Mouse (Mus musculus) heart, postnatal 0 days (tissue): ENCODE results near the gene Ppp2r5d. TPM values are rescaled to one million over a fixed set of nuclear protein-coding genes. Genes with fewer than 3 reads are reported as not detected.

Source experiments
- ATAC-seq: fragments of 200-750 bp; cut with Nextera tagmentation; 2 replicates; pipeline ENCODE4 v1.8.0; 2017; ENCODE audit warnings: low read depth, moderate number of reproducible peaks, moderate library complexity; ENCODE audit not compliant: insufficient read depth
- DNase-seq: peaks from one replicate; pipeline ENCODE4 v3.0.0-alpha.2; 2016; ENCODE audit warnings: low spot score
- H3K27ac ChIP-seq: fragments of 300-500 bp; sonication (generic); 2 replicates; pipeline ENCODE4 v1.5.1; 2014; ENCODE audit warnings: low read depth, mild to moderate bottlenecking
- H3K27me3 ChIP-seq: fragments of 300-500 bp; sonication (generic); 2 replicates; pipeline ENCODE4 v1.6.1; 2014; ENCODE audit warnings: low read length, mixed read lengths; ENCODE audit not compliant: control insufficient read depth, insufficient read depth
- H3K36me3 ChIP-seq: fragments of 300-500 bp; sonication (generic); replicated peaks from 2 replicates; pipeline ENCODE4 v1.6.1; 2014; ENCODE audit warnings: low read length, mixed read lengths; ENCODE audit not compliant: control insufficient read depth, insufficient read depth
- H3K4me1 ChIP-seq: fragments of 300-500 bp; sonication (generic); 2 replicates; pipeline ENCODE4 v1.6.1; 2014; ENCODE audit warnings: antibody characterized with exemption; ENCODE audit not compliant: control insufficient read depth, insufficient read depth
- H3K4me2 ChIP-seq: fragments of 300-500 bp; sonication (generic); 2 replicates; pipeline ENCODE4 v1.6.1; 2014; ENCODE audit warnings: low read depth, mild to moderate bottlenecking, low read length, moderate library complexity
- H3K4me3 ChIP-seq: fragments of 300-500 bp; sonication (generic); 2 replicates; pipeline ENCODE4 v1.5.1; 2014; ENCODE audit warnings: low read depth, low read length
- H3K9ac ChIP-seq: fragments of 300-500 bp; sonication (generic); replicated peaks from 2 replicates; pipeline ENCODE4 v1.6.1; 2014; ENCODE audit warnings: low read depth, low read length, mixed read lengths
- H3K9me3 ChIP-seq: fragments of 300-500 bp; sonication (generic); replicated peaks from 2 replicates; pipeline ENCODE4 v1.6.1; 2016; ENCODE audit warnings: low read length; ENCODE audit not compliant: control insufficient read depth
- CTCF ChIP-seq: IDR thresholded peaks from 2 replicates; pipeline ENCODE4 v1.5.1; 2016; ENCODE audit warnings: antibody characterized with exemption, control low read depth, low read depth
- EP300 ChIP-seq: IDR thresholded peaks from 2 replicates; pipeline ENCODE4 v1.6.1; 2016; ENCODE audit warnings: antibody characterized with exemption, low read depth
- WGBS: fragments of 180-500 bp; shearing (Covaris S2); extraction: QIAGEN DNeasy Blood & Tissue Kit; methylation state at CpG from one replicate; pipeline ENCODE4 v1.1.7; 2014; 5-methylcytosine and 5-hydroxymethylcytosine counted together
- polyA plus RNA-seq: library from polyadenylated mRNA; unstranded; fragments of >200 nt; fragmentation: Nextera tagmentation; extraction: Ambion mirVana; gene quantifications from 2 replicates; pipeline ENCODE4 v1.2.1, GENCODE M21; 2015
- total RNA-seq: library from RNA; depleted of rRNA; stranded (reverse); fragments of >200 nt; gene quantifications from 2 replicates; pipeline ENCODE4 v1.2.3, GENCODE M21; 2014; ENCODE audit warnings: low replicate concordance

The Ppp2r5d gene
- total and polyA plus RNA-seq, 2 experiments from 2014 or later = 25.2 to 46.3 TPM

GRCm38 (mm10) chr17:46651292-46651691, 53.6 kb downstream of the Ppp2r5d start:
- ATAC-seq (no peak), DNase-seq (no peak)
- Histone ChIP-seq H3K4me1 (peaks cover 24% of the 10 kb centered on the region), H3K27ac (peak overlapping the region; percentile 95), H3K27me3 (no peaks in the 10 kb centered on the region), H3K4me3 (peak overlapping the region; percentile 73), H3K36me3 (peaks cover 41% of the 10 kb centered on the region), H3K9me3 (no peaks in the 10 kb centered on the region), H3K4me2 (peak overlapping the region; percentile 89), H3K9ac (peak overlapping the region; percentile 80)
- 61% methylated on average over 17 of the region's 17 CpGs for WGBS
- TF ChIP-seq EP300 (no peak), CTCF (no peak)

- ATAC-seq (peak; percentile 90), DNase-seq (peak; percentile 98)
- Histone ChIP-seq H3K27me3 (no peaks in the 10 kb centered on the region), H3K36me3 (peaks cover 33% of the 10 kb centered on the region), H3K4me3 (peak within 1 kb of the TSS; percentile 73), H3K9ac (peak within 1 kb of the TSS; percentile 80), H3K27ac (peak within 1 kb of the TSS; percentile 95), H3K9me3 (no peaks in the 10 kb centered on the region), H3K4me1 (peaks cover 24% of the 10 kb centered on the region), H3K4me2 (peak within 1 kb of the TSS; percentile 89)
- WGBS = under 1% methylated on average over 55 of the region's 58 CpGs
- TF ChIP-seq CTCF (no peak), EP300 (peak; percentile 71)
Measured at GRCm38 (mm10) chr17:46650232-46651031, 54.5 kb downstream of the Ppp2r5d start, which contains the start of gene Cul7. Gene Cul7, plus strand, starts transcription at chr17:46650337.

GRCm38 (mm10) chr17:46649811-46650210, 55.1 kb downstream of the Ppp2r5d start:
- Histone ChIP-seq H3K9me3 (no peaks in the 10 kb centered on the region), H3K4me2 (peak overlapping the region; percentile 89), H3K27ac (peak overlapping the region; percentile 95), H3K9ac (peak overlapping the region; percentile 80), H3K36me3 (peaks cover 31% of the 10 kb centered on the region), H3K4me1 (peaks cover 27% of the 10 kb centered on the region), H3K27me3 (no peaks in the 10 kb centered on the region), H3K4me3 (peak overlapping the region; percentile 73)
- 22% methylated on average over 15 of the region's 15 CpGs for WGBS
- DNase-seq (no peak), ATAC-seq (no peak)
- TF ChIP-seq CTCF (no peak), EP300 (no peak)

GRCm38 (mm10) chr17:46648436-46648835, 56.5 kb downstream of the Ppp2r5d start:
- H3K4me3 ChIP-seq = no peak overlapping the region
- no peak overlapping the region for H3K27ac ChIP-seq
- peaks cover 31% of the 10 kb centered on the region for H3K4me1 ChIP-seq
- H3K9me3 ChIP-seq = no peaks in the 10 kb centered on the region
- TF ChIP-seq EP300 (no peak), CTCF (no peak)
- no peak overlapping the region for H3K4me2 ChIP-seq
- WGBS = 73% methylated on average over 9 of the region's 9 CpGs
- H3K36me3 ChIP-seq = peaks cover 19% of the 10 kb centered on the region
- no peak overlapping the region for H3K9ac ChIP-seq
- no peaks in the 10 kb centered on the region for H3K27me3 ChIP-seq
- no peak for DNase-seq
- ATAC-seq = no peak

- Histone ChIP-seq H3K4me3 (no peak overlapping the region), H3K27me3 (no peaks in the 10 kb centered on the region), H3K27ac (no peak overlapping the region), H3K4me1 (peaks cover 29% of the 10 kb centered on the region), H3K9me3 (no peaks in the 10 kb centered on the region), H3K9ac (no peak overlapping the region), H3K36me3 (peaks cover 19% of the 10 kb centered on the region), H3K4me2 (no peak overlapping the region)
- no peak for ATAC-seq
- 90% methylated on average over 7 of the region's 7 CpGs for WGBS
- DNase-seq = no peak
- TF ChIP-seq EP300 = no peak
- no peak for TF ChIP-seq CTCF
Measured at GRCm38 (mm10) chr17:46647279-46647678, 57.6 kb downstream of the Ppp2r5d start.
